Mouse (Mus musculus) hindbrain, embryonic 12.5 days (tissue): ENCODE data around the gene Trim11. TPM values are rescaled to one million over a fixed set of nuclear protein-coding genes. Genes with fewer than 3 reads are reported as not detected.

Experiments used
- ATAC-seq: fragments of 200-750 bp; cut with Nextera tagmentation; 2 replicates; pipeline ENCODE4 v1.8.0; 2017; ENCODE audit warnings: moderate TSS enrichment; ENCODE audit not compliant: low FRiP score
- H3K27ac ChIP-seq: fragments of 300-500 bp; sonication (generic); 2 replicates; pipeline ENCODE4 v1.5.1; 2016; ENCODE audit warnings: mild to moderate bottlenecking
- H3K27me3 ChIP-seq: fragments of 300-500 bp; sonication (generic); 2 replicates; pipeline ENCODE4 v1.6.1; 2016; ENCODE audit warnings: mild to moderate bottlenecking
- H3K36me3 ChIP-seq: fragments of 300-500 bp; sonication (generic); 2 replicates; pipeline ENCODE4 v1.6.1; 2016; ENCODE audit warnings: mild to moderate bottlenecking
- H3K4me1 ChIP-seq: fragments of 300-500 bp; sonication (generic); 2 replicates; pipeline ENCODE4 v1.6.1; 2016
- H3K4me2 ChIP-seq: fragments of 300-500 bp; sonication (generic); replicated peaks from 2 replicates; pipeline ENCODE4 v1.6.1; 2016; ENCODE audit warnings: mild to moderate bottlenecking
- H3K4me3 ChIP-seq: fragments of 300-500 bp; sonication (generic); 2 replicates; pipeline ENCODE4 v1.5.1; 2016; ENCODE audit warnings: mild to moderate bottlenecking
- H3K9ac ChIP-seq: fragments of 300-500 bp; sonication (generic); 2 replicates; pipeline ENCODE4 v1.6.1; 2016; ENCODE audit warnings: mild to moderate bottlenecking, moderate library complexity
- H3K9me3 ChIP-seq: fragments of 300-500 bp; sonication (generic); replicated peaks from 2 replicates; pipeline ENCODE4 v1.6.1; 2016; ENCODE audit warnings: mild to moderate bottlenecking
- WGBS: fragments of 180-500 bp; shearing (Covaris S2); methylation state at CpG from one replicate; pipeline ENCODE4 v1.1.7; 2016; 5-methylcytosine and 5-hydroxymethylcytosine counted together
- polyA plus RNA-seq: library from polyadenylated mRNA; unstranded; fragments of >200 nt; fragmentation: Nextera tagmentation; extraction: Ambion mirVana; gene quantifications from 2 replicates; pipeline ENCODE4 v1.2.1, GENCODE M21; 2016

Gene Trim11
- polyA plus RNA-seq, 1 experiment from 2014 or later: 19.3 TPM

DNA sequence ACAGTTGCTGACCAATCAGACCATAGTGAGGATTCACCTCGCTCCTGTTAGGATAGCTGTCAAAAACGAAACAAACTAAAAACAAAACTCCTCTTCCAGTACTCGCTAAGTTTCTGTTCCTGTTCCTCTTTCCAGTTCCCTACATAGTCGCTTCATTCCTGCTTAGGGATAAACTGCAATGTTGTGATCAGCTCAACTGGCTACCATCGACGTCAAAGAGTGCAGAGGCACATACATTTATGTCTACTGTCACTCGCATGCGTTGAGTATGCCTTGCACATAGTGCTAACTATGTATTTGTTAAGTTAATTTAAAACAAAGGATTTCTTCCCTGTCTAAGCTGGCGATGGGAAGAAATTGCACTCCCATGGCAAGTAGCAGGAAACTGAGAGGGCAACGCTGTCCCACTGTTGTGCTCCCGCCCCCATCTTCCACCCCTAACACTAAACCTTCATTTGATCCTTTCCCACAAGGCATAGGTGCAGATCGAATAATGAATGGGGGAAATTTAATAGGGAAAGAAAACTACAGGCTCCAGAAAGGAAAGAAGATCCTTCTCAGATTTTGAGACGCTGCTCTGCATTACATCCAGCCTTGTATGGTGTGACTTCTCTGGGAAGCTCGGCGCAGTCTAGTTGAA lies 18.6 kb upstream of the Trim11 start:
- peak overlapping the region; percentile 44; the same call in 1 of the 2 replicates for H3K9ac ChIP-seq
- H3K27me3 ChIP-seq: peaks cover 18% of the 10 kb centered on the region
- peaks cover 41% of the 10 kb centered on the region for H3K4me1 ChIP-seq
- H3K27ac ChIP-seq: peak overlapping the region; percentile 77
- peaks cover 4% of the 10 kb centered on the region; the same call in 1 of the 2 replicates for H3K9me3 ChIP-seq
- peak overlapping the region; percentile 44 for H3K4me3 ChIP-seq
- ATAC-seq: no peak
- peak overlapping the region; percentile 53 for H3K4me2 ChIP-seq
- 38% methylated on average over 15 of the region's 15 CpGs for WGBS
- H3K36me3 ChIP-seq: 0 out of 2 replicates have a peak, but pooled peaks cover 4% of the 10 kb centered on the region

DNA sequence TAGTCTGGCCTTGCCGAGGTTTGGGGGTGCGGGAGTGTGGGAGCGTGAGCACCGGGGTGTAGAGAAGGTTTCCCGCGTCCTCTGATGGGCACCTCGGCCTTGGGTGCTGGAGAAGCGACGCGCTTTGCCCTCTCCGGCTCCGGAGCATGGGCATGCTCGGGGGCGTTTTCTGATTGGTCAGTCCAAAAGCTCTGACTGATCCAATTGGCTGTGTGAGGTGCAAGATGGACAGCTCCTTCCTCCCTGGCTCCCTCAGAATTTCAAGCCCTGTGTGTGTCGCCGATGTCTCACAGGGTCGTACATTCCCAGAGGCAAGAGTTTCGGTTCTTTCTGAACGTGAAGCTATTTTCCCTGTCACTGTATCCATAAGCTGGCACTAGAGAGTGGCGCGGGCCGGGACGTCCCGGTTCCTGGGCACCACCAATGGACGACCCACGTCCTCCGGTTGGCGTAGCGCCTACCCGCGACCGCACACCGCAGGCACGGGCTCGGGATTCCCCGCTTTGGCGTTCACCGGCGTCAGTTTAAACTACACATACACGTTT lies 17.9 kb upstream of the Trim11 start:
- Histone ChIP-seq H3K27me3 (peaks cover 18% of the 10 kb centered on the region), H3K4me3 (peak overlapping the region; percentile 44), H3K36me3 (0 out of 2 replicates have a peak, but pooled peaks cover 4% of the 10 kb centered on the region), H3K4me2 (peak overlapping the region; percentile 53), H3K4me1 (peaks cover 45% of the 10 kb centered on the region), H3K9me3 (peaks cover 4% of the 10 kb centered on the region; the same call in 1 of the 2 replicates), H3K9ac (peak overlapping the region; percentile 44), H3K27ac (peak overlapping the region; percentile 77)
- peak; percentile 85 for ATAC-seq
- WGBS: 4% methylated on average over 40 of the region's 40 CpGs

DNA sequence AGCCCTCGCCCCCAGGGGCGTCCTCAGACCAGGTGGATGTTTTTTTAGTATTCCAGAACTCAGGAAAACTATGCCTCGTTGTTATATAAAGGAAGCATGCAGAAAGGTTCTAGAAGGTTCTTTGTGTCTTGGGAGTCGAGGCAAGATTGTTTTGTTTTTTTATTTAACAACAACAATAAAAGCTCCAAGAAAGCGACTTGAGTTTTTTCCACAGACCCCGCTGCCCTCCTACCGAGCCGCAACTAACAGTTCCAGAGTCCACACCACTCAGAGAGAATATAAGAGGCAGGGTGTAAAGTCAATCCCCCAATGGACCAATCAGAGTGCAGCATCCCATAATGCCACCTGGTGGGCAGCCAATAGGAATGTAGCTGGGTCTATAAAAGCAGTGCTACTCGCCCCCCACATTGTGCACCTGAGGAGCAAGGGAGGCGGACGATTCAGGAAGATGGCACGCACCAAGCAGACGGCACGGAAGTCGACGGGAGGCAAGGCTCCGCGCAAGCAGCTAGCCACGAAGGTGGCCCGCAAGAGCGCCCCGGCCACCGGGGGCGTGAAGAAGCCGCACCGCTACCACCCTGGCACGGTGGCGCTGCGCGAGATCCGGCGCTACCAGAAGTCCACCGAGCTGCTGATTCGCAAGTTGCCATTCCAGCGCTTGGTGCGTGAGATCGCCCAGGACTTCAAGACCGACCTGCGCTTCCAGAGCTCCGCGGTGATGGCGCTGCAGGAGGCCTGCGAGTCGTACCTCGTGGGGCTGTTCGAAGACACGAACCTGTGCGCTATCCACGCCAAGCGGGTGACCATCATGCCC lies 16.3 kb upstream of the Trim11 start:
- no peak for ATAC-seq
- no peak overlapping the region for H3K9ac ChIP-seq
- 58% methylated on average over 50 of the region's 50 CpGs for WGBS

DNA sequence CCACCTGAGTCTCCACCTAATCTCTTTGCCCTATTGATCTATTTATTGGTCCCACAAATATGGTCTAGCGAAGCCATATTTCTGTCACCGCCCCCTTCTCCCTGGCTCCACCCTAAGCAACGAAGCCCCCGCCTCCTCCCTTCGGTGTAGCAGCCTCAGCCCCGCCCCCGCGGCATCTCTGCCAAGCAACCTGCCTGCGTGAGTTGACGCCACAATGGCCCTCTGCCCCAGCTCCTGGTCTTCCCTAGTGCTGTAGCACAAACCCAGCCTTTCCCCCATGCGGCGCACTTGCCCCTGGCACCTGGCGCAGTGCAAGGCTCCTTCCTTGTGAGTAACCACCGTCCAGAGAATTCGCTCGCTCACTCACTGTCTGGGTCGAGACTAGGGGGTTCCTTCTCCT lies 14.3 kb upstream of the Trim11 start:
- Histone ChIP-seq H3K27ac (no peak overlapping the region), H3K9ac (no peak overlapping the region), H3K36me3 (peaks cover 6% of the 10 kb centered on the region), H3K4me3 (no peak overlapping the region), H3K9me3 (peaks cover 4% of the 10 kb centered on the region; the same call in 1 of the 2 replicates), H3K4me2 (no peak overlapping the region), H3K4me1 (peaks cover 21% of the 10 kb centered on the region), H3K27me3 (peaks cover 18% of the 10 kb centered on the region)
- no peak for ATAC-seq
- WGBS: 40% methylated on average over 17 of the region's 17 CpGs

More for the DNA sequence above, 16.3 kb upstream of the Trim11 start:
- Histone ChIP-seq H3K9me3 (peaks cover 4% of the 10 kb centered on the region; the same call in 1 of the 2 replicates), H3K27ac (no peak overlapping the region), H3K4me1 (peaks cover 41% of the 10 kb centered on the region), H3K4me2 (no peak overlapping the region), H3K36me3 (0 out of 2 replicates have a peak, but pooled peaks cover 4% of the 10 kb centered on the region), H3K4me3 (no peak overlapping the region), H3K27me3 (peaks cover 18% of the 10 kb centered on the region)

DNA sequence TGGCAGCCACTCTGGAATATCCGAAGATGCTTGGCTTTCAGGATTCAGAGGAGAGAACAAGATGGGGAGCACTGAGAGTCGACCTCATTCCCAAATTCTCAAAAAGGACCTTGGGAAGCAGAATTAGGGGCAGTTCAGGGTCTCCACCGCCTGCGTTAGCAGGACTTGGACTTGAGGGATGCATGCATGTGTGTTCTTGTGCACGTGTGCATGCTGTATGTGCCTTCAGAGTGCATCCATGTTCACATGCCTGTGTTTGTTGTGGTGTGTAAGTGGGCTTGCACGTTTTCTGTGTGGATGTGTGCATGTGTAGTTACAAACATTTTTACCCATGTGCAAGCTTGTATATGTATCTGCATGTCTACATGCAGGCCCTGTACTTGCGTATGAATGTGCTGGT lies 13.7 kb upstream of the Trim11 start:
- no peak overlapping the region for H3K4me3 ChIP-seq
- WGBS: 86% methylated on average over 7 of the region's 7 CpGs
- H3K9me3 ChIP-seq: peaks cover 4% of the 10 kb centered on the region; the same call in 1 of the 2 replicates
- H3K27me3 ChIP-seq: peaks cover 18% of the 10 kb centered on the region
- no peak for ATAC-seq
- H3K9ac ChIP-seq: no peak overlapping the region
- H3K27ac ChIP-seq: no peak overlapping the region
- H3K4me1 ChIP-seq: peaks cover 17% of the 10 kb centered on the region
- H3K36me3 ChIP-seq: peaks cover 7% of the 10 kb centered on the region
- no peak overlapping the region for H3K4me2 ChIP-seq

DNA sequence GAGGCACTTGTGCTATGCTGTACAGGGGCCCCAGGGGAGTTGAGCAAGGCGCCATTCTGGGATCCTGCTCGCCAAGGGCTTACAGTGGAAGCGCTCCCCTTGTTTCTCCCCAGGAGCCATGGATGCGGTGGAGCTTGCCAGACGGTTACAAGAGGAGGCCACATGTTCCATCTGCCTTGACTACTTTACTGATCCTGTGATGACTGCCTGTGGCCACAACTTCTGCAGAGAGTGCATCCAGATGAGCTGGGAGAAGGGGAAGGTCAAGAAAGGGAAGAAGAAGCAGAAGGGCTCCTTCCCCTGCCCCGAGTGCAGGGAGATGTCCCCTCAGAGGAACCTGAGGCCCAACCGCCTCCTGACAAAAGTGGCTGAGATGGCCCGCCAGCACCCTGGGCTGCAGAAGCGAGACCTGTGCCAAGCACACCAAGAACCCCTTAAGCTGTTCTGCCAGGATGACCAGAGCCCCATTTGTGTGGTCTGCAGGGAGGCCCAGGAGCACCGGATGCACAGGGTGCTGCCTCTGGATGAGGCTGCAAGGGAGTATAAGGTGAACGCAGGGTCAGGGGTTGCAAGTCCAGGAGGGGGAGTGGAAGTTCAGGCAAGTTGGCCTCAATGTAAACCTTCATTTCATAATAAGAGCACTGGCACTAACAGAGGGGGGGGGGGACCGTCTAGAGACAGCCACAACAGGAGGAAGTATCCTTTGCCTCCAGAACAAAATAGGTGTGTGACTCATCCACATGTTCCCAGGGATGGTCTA lies 12.7 kb upstream of the Trim11 start:
- no peak overlapping the region for H3K4me3 ChIP-seq
- H3K27me3 ChIP-seq: peaks cover 18% of the 10 kb centered on the region
- ATAC-seq: peak; percentile 17; the same call in 1 of the 2 replicates
- peaks cover 13% of the 10 kb centered on the region for H3K4me1 ChIP-seq
- peaks cover 4% of the 10 kb centered on the region; the same call in 1 of the 2 replicates for H3K9me3 ChIP-seq
- H3K27ac ChIP-seq: no peak overlapping the region
- no peak overlapping the region for H3K4me2 ChIP-seq
- 44% methylated on average over 12 of the region's 12 CpGs for WGBS
- peaks cover 15% of the 10 kb centered on the region for H3K36me3 ChIP-seq
- H3K9ac ChIP-seq: no peak overlapping the region

DNA sequence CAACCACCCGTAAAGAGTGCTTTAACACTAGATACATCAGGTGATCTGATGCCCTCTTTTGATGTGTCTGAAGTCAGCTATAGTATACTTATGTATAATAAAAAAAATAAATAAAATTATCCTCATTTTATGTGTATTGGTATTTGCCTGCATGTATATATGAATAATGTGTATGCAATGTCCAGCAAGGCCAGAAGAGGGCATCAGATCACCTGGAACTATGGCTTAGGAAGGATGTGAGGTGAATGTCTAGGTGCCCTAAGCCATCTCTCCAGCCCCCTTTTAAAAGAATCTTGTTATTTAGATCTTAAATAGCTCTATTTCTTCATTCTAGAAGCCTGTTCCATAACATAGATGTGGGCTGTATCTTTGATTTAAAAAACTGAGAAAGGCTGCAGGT lies 10.5 kb upstream of the Trim11 start:
- 95% methylated on average over 1 of the region's 1 CpGs for WGBS
- Histone ChIP-seq H3K4me1 (peaks cover 13% of the 10 kb centered on the region), H3K9ac (no peak overlapping the region), H3K4me2 (no peak overlapping the region), H3K36me3 (peaks cover 29% of the 10 kb centered on the region), H3K4me3 (no peak overlapping the region), H3K9me3 (no peaks in the 10 kb centered on the region), H3K27me3 (peaks cover 9% of the 10 kb centered on the region), H3K27ac (no peak overlapping the region)
- ATAC-seq: no peak

DNA sequence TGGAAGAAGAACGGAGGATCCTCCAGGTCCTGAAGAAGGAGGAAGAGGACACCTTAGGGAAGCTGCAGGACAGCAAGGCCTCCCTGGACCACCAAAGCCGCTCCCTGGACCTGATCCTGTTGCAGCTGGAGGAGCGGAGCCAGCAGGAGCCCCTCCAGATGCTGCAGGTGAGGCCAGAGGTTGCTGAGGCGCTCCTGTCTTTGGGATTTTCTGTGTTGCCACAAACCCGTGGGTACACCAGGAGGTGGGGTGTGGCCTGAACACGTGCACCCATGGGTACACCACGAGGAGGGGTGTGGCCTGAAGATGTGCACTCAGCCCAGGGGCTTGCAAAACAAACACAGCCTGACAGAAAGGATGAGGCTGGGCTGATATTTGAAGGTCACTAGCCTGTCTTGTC lies 9.3 kb upstream of the Trim11 start:
- H3K27ac ChIP-seq: no peak overlapping the region
- peaks cover 29% of the 10 kb centered on the region for H3K36me3 ChIP-seq
- H3K9ac ChIP-seq: no peak overlapping the region
- no peaks in the 10 kb centered on the region for H3K9me3 ChIP-seq
- H3K4me2 ChIP-seq: no peak overlapping the region
- 80% methylated on average over 7 of the region's 7 CpGs for WGBS
- H3K4me1 ChIP-seq: peaks cover 10% of the 10 kb centered on the region
- ATAC-seq: no peak
- H3K4me3 ChIP-seq: no peak overlapping the region
- H3K27me3 ChIP-seq: no peaks in the 10 kb centered on the region; the same call in 1 of the 2 replicates

DNA sequence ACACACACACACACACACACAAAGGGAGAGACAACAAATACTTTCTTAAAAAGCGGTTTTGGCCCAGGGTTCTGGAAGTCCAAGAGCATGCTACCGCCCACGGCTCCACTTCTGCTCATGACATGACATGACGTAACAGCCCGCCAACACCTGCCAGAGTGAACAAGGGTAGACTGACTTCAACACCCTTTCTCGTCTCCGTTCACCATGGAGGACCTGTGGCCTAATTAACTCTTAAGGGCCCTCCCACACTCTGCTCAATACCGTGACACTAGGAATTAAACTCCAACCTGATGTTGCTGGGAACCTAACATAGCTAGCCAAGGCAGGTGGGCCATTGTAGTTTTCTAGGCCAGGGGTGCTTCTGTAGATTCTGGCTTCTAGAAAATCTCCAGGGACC lies 8.9 kb upstream of the Trim11 start:
- Histone ChIP-seq H3K4me1 (peaks cover 9% of the 10 kb centered on the region), H3K9me3 (no peaks in the 10 kb centered on the region), H3K36me3 (peaks cover 29% of the 10 kb centered on the region), H3K27ac (no peak overlapping the region), H3K27me3 (no peaks in the 10 kb centered on the region), H3K4me3 (no peak overlapping the region), H3K4me2 (no peak overlapping the region), H3K9ac (no peak overlapping the region)
- ATAC-seq: no peak
- WGBS: 91% methylated on average over 8 of the region's 8 CpGs

DNA sequence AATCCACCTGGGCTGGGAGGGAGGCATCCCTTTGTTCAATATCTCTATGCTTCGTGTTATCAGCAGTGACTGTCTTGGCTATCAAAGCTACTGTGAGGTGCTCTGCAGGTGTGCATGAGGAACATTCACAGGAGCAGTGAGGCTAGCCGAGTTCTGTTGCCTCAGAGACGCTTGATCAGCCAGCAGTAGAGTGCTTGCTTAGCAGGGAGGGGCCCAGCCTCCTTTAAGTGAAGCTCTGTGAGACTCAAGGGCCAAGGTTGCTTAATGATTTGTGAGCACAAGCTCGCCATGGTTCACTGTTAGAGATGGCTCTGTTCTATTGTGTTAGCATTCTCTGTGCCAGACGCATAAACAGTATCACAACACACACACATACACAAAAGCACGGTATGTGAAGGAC lies 8.2 kb upstream of the Trim11 start:
- Histone ChIP-seq H3K4me2 (no peak overlapping the region), H3K36me3 (peaks cover 33% of the 10 kb centered on the region), H3K9ac (no peak overlapping the region), H3K9me3 (no peaks in the 10 kb centered on the region), H3K4me3 (no peak overlapping the region), H3K27ac (no peak overlapping the region), H3K4me1 (peaks cover 9% of the 10 kb centered on the region), H3K27me3 (no peaks in the 10 kb centered on the region)
- no peak for ATAC-seq
- 77% methylated on average over 6 of the region's 6 CpGs for WGBS

DNA sequence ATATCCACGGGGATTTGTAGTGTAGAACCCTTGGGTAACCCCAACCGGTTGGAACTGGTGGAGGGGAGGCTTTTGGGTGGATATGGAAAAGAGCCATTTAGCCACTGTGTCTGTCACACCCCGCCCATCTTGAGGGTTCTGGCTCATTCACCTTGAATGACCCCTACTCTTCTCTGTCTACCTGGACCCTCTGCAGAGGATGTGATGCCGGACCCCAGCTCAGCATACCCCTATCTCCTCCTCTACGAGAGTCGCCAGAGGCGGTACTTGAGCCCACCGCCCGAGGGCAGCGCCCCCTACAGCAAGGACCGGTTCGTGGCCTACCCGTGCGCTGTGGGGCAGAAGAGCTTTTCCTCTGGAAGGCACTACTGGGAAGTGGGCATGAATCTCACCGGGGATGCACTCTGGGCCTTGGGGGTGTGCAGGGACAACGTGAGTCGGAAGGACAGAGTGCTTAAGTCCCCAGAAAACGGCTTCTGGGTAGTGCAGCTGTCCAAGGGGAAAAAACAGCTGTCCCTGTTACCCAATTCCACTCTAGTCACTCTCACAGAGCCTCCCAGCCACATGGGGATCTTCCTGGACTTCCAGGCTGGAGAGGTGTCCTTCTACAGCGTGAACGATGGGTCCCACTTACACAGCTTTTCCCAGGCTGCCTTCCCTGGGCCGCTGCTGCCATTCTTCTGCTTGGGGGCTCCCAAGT lies 6.9 kb upstream of the Trim11 start:
- no peaks in the 10 kb centered on the region for H3K9me3 ChIP-seq
- no peak overlapping the region for H3K27ac ChIP-seq
- no peak for ATAC-seq
- no peak overlapping the region for H3K4me2 ChIP-seq
- H3K9ac ChIP-seq: no peak overlapping the region
- peaks cover 33% of the 10 kb centered on the region for H3K36me3 ChIP-seq
- H3K4me3 ChIP-seq: no peak overlapping the region
- H3K4me1 ChIP-seq: peaks cover 5% of the 10 kb centered on the region; the same call in 1 of the 2 replicates
- H3K27me3 ChIP-seq: no peaks in the 10 kb centered on the region
- WGBS: 90% methylated on average over 21 of the region's 21 CpGs
